ENCODE assay signal across 15 mouse cellular contexts in genomic region chr4:154787190-154787589, GRCm38 (mm10). TPM values are rescaled to one million over a fixed set of nuclear protein-coding genes. Genes with fewer than 3 reads are reported as not detected.
DNase-seq lines count a peak whose midpoint lies in the region; ATAC-seq and TF ChIP-seq lines count a peak whose summit lies in the region.
"Had no signal": no experiment of that assay in that cellular context is flagged by ENCODE, and none has a peak within 500 bp of the region (broad histone marks: within the 10 kb centered on the region; RNA-seq: fewer than 3 reads in every experiment).

No protein-coding gene starts in this region.

- 49% methylated on average over 8 of the region's 8 CpGs for WGBS in kidney, adult 2 months
- 36% methylated on average over 8 of the region's 8 CpGs for WGBS in kidney, embryonic 14.5 days
- 44% methylated on average over 8 of the region's 8 CpGs for WGBS in stomach, postnatal 0 days

- ATAC-seq in kidney, embryonic 14.5 days (ENCODE audit: low FRiP score, low TSS enrichment), result no peak
- ATAC-seq in stomach, postnatal 0 days (ENCODE audit: low FRiP score, low TSS enrichment), result no peak

- no peak overlapping the region for H3K4me2 ChIP-seq in kidney, embryonic 14.5 days (replicated peaks; ENCODE audit: low read depth, low read length)
- no peak overlapping the region for H3K4me2 ChIP-seq in stomach, postnatal 0 days (replicated peaks; ENCODE audit: low read depth)
- H3K4me2 ChIP-seq: hindbrain, embryonic 12.5 days; liver, embryonic 13.5 days had no signal

- no peak overlapping the region for H3K4me3 ChIP-seq in kidney, adult 2 months (ENCODE audit: insufficient read depth, low read depth, low read length)
- H3K4me3 ChIP-seq in kidney, embryonic 14.5 days (ENCODE audit: low read length), result no peak overlapping the region
- H3K4me3 ChIP-seq in embryonic fibroblast, embryonic 13.5 days (ENCODE audit: insufficient read depth, low read length), result no peak overlapping the region
- H3K4me3 ChIP-seq in stomach, postnatal 0 days (ENCODE audit: low read depth, low read length), result no peak overlapping the region
- H3K4me3 ChIP-seq: hindbrain, embryonic 12.5 days; liver, embryonic 13.5 days had no signal

- H3K9me3 ChIP-seq in kidney, embryonic 14.5 days (ENCODE audit: control insufficient read depth, low read length), result no peaks in the 10 kb centered on the region
- no peaks in the 10 kb centered on the region for H3K9me3 ChIP-seq in stomach, postnatal 0 days (ENCODE audit: control insufficient read depth, low read length)
- H3K9me3 ChIP-seq: hindbrain, embryonic 12.5 days; liver, embryonic 13.5 days had no signal

- no peaks in the 10 kb centered on the region for H3K4me1 ChIP-seq in kidney, adult 2 months (ENCODE audit: control insufficient read depth, insufficient read depth, low read length)
- H3K4me1 ChIP-seq in kidney, embryonic 14.5 days (ENCODE audit: control insufficient read depth, insufficient read depth, low read length), result peaks cover 24% of the 10 kb centered on the region
- no peaks in the 10 kb centered on the region for H3K4me1 ChIP-seq in embryonic fibroblast, embryonic 13.5 days (ENCODE audit: control insufficient read depth, insufficient read depth, low read length)
- H3K4me1 ChIP-seq in stomach, postnatal 0 days (replicated peaks; ENCODE audit: control insufficient read depth, insufficient read depth), result no peaks in the 10 kb centered on the region
- H3K4me1 ChIP-seq: liver, embryonic 13.5 days had no signal

- H3K9ac ChIP-seq in kidney, embryonic 14.5 days (ENCODE audit: low read depth, low read length), result no peak overlapping the region
- no peak overlapping the region for H3K9ac ChIP-seq in stomach, postnatal 0 days (ENCODE audit: low read length)
- H3K9ac ChIP-seq: hindbrain, embryonic 12.5 days; liver, embryonic 13.5 days had no signal

- peak; percentile 75 for TF ChIP-seq CTCF in kidney, adult 2 months (conservative IDR thresholded peaks at IDR 0.05; ENCODE audit: insufficient read depth, insufficient read length, low read depth, low read length)
- TF ChIP-seq CTCF in embryonic fibroblast, embryonic 13.5 days (IDR thresholded peaks at IDR 0.05; ENCODE audit: borderline replicate concordance, insufficient read depth, low read length), result peak; percentile 59; the same call in 1 of the 2 replicates
- TF ChIP-seq CTCF in stomach, postnatal 0 days (IDR thresholded peaks at IDR 0.05; ENCODE audit: low read depth), result peak; percentile 70

- no peak for TF ChIP-seq POLR2A in kidney, adult 2 months (IDR thresholded peaks at IDR 0.05; ENCODE audit: low read depth, low read length)
- TF ChIP-seq POLR2A in embryonic fibroblast, embryonic 13.5 days (IDR thresholded peaks at IDR 0.05; ENCODE audit: low read depth, low read length), result no peak

- H3K36me3 ChIP-seq in kidney, adult 2 months (ENCODE audit: control insufficient read depth, insufficient read depth, low read length), result no peaks in the 10 kb centered on the region
- H3K36me3 ChIP-seq in kidney, embryonic 14.5 days (ENCODE audit: control insufficient read depth, insufficient read depth, low read length), result no peaks in the 10 kb centered on the region
- no peaks in the 10 kb centered on the region for H3K36me3 ChIP-seq in stomach, postnatal 0 days (ENCODE audit: control insufficient read depth, insufficient read depth, low read length)
- H3K36me3 ChIP-seq: hindbrain, embryonic 12.5 days; liver, embryonic 13.5 days had no signal

- H3K27ac ChIP-seq in kidney, adult 2 months (ENCODE audit: insufficient read depth, low read depth, low read length), result no peak overlapping the region
- no peak overlapping the region for H3K27ac ChIP-seq in kidney, embryonic 14.5 days (ENCODE audit: low read depth, low read length)
- H3K27ac ChIP-seq in embryonic fibroblast, embryonic 13.5 days (ENCODE audit: insufficient read depth, low read length), result no peak overlapping the region
- H3K27ac ChIP-seq in stomach, postnatal 0 days (replicated peaks), result no peak overlapping the region
- H3K27ac ChIP-seq: hindbrain, embryonic 12.5 days; liver, embryonic 13.5 days had no signal

- no peak for TF ChIP-seq EP300 in stomach, postnatal 0 days (optimal IDR thresholded peaks at IDR 0.05)

- no peaks in the 10 kb centered on the region for H3K27me3 ChIP-seq in kidney, adult 2 months (replicated peaks; ENCODE audit: control insufficient read depth, insufficient read depth, low read length)
- H3K27me3 ChIP-seq in kidney, embryonic 14.5 days (ENCODE audit: control insufficient read depth, insufficient read depth, low read length), result peaks cover 16% of the 10 kb centered on the region; the same call in 1 of the 2 replicates
- no peaks in the 10 kb centered on the region for H3K27me3 ChIP-seq in stomach, postnatal 0 days (ENCODE audit: control insufficient read depth, insufficient read depth, low read length)

- peak; percentile 46 for DNase-seq in kidney, adult 2 months
- peak; percentile 31 to 40 for DNase-seq in right cerebral cortex, postnatal 10 days (ENCODE audit: low spot score in 2 of 2)
- no peak for DNase-seq in right cerebral cortex, postnatal 36 days (ENCODE audit: low spot score in 2 of 2)
- DNase-seq in stomach, postnatal 0 days (ENCODE audit: low spot score), result peak; percentile 41
- no peak for DNase-seq in layer of hippocampus, postnatal 10 days (ENCODE audit: low spot score in 2 of 2)
- no peak for DNase-seq in gastrocnemius, postnatal 4 days (ENCODE audit: low spot score in 2 of 2)
- DNase-seq: adrenal gland, postnatal 14 days; liver, embryonic 13.5 days; thymus, postnatal 36 days had no signal

RNA-seq across cellular contexts. Expression of gene Ttc34, which starts 50.1 kb away (rescaled TPM):
- polyA plus RNA-seq in kidney, adult 2 months (2012; rRNA removed), result 0.05 TPM in 1 of 2 replicates, not detected in the other
- polyA plus RNA-seq in kidney, embryonic 14.5 days (2014; fragmentation: Nextera tagmentation; extraction: Ambion mirVana), result 0.24 and 0.31 TPM in 2 replicates
- not detected in 2 replicates for polyA plus RNA-seq in embryonic fibroblast, embryonic 13.5 days (2011; ENCODE audit: insufficient read length, low read depth, missing spikeins)
- 0.06 and 0.10 TPM in 2 replicates for polyA plus RNA-seq in stomach, postnatal 0 days (2015; fragmentation: Nextera tagmentation; extraction: Ambion mirVana)
- 1 to 10 TPM; 3.7 to 4.9 TPM for total RNA-seq in layer of hippocampus, postnatal 10 days (2021)
- total RNA-seq in gastrocnemius, postnatal 4 days (2021), result under 1 TPM; 0.13 to 0.22 TPM
- total RNA-seq: common myeloid progenitor, adult 5-6 weeks; gastrocnemius, adult 8-10 months had no signal
- polyA plus RNA-seq: small intestine, adult 2 months had no signal

Comparison
In these comparisons a context has a peak if more than half of its experiments do, and no peak if none do; other contexts are left out.
1. DNase-seq: peak in kidney, adult 2 months (single experiment), right cerebral cortex, postnatal 10 days (2 of 2) and stomach, postnatal 0 days (single experiment); none in right cerebral cortex, postnatal 36 days (0 of 2), layer of hippocampus, postnatal 10 days (0 of 2) and gastrocnemius, postnatal 4 days (0 of 2).
2. Peak in every context shown above with its lines, with median percentiles within 50 percentile points of each other: CTCF ChIP-seq.